Mouse (Mus musculus) cerebellum, adult 2 months (tissue): ENCODE results near the gene Hebp1. TPM values are rescaled to one million over a fixed set of nuclear protein-coding genes. Genes with fewer than 3 reads are reported as not detected.

Source experiments
- DNase-seq, 2 experiments: peaks; one replicate each; pipeline ENCODE4 v3.0.0; 2021
- H3K27ac ChIP-seq: fragments of 200-500 bp; 2 replicates; pipeline ENCODE4 v1.5.1; 2012; ENCODE audit warnings: low read length, control low read depth, inconsistent platforms; ENCODE audit not compliant: insufficient read depth
- H3K27me3 ChIP-seq: fragments of 200-500 bp; 2 replicates; pipeline ENCODE4 v1.6.1; 2012; ENCODE audit warnings: inconsistent platforms, mild to moderate bottlenecking, low read length, moderate library complexity; ENCODE audit not compliant: control insufficient read depth, insufficient read depth
- H3K4me1 ChIP-seq: fragments of 200-500 bp; 2 replicates; pipeline ENCODE4 v1.6.1; 2011; ENCODE audit warnings: low read length; ENCODE audit not compliant: control insufficient read depth, insufficient read depth
- H3K4me3 ChIP-seq: fragments of 200-500 bp; replicated peaks from 2 replicates; pipeline ENCODE3; 2011; ENCODE audit warnings: mild to moderate bottlenecking, low read depth, low read length, control low read depth; ENCODE audit not compliant: insufficient read depth
- CTCF ChIP-seq: fragments of 200-500 bp; IDR thresholded peaks from 2 replicates; pipeline ENCODE4 v1.5.1; 2011; ENCODE audit warnings: low read depth, mild to moderate bottlenecking, control low read depth, low read length, moderate library complexity, borderline replicate concordance; ENCODE audit not compliant: insufficient read depth
- POLR2A ChIP-seq: fragments of 200-500 bp; IDR thresholded peaks from 2 replicates; pipeline ENCODE4 v1.6.1; 2011; ENCODE audit warnings: low read length, control low read depth, borderline replicate concordance; ENCODE audit not compliant: insufficient read depth
- WGBS: fragments of 180-500 bp; shearing (Covaris S2); methylation state at CpG from one replicate; pipeline ENCODE4 v1.1.7; 2018; 5-methylcytosine and 5-hydroxymethylcytosine counted together
- polyA plus RNA-seq: library from polyadenylated mRNA; depleted of rRNA; stranded (reverse); fragments of >200 nt; gene quantifications from 2 replicates; pipeline ENCODE4 v1.2.3, GENCODE M21; 2012

The Hebp1 gene
- polyA plus RNA-seq, 1 experiment = 22.9 TPM

DNA sequence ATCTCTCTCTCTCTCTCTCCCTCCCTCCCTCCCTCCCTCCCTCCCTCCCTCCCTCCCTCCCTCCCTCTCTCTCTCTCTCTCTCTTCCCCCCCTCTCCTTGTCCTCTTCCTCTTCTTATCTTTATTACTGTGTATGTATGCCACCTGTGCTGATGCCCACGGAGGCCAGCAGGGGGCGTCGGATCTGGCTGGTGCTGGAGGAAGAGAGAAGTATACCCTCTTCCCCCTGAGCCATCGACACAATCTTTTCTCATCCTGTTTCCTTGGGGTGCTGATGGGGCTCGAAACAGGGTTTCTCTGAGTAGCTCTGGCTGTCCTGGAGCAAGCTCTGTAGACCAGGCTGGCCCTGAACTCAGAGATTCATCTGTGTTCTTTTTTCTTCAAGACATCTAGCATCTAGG is 14.9 kb downstream of the Hebp1 start:
- WGBS = 59% methylated on average over 5 of the region's 5 CpGs
- H3K27ac ChIP-seq = no peak overlapping the region

DNA sequence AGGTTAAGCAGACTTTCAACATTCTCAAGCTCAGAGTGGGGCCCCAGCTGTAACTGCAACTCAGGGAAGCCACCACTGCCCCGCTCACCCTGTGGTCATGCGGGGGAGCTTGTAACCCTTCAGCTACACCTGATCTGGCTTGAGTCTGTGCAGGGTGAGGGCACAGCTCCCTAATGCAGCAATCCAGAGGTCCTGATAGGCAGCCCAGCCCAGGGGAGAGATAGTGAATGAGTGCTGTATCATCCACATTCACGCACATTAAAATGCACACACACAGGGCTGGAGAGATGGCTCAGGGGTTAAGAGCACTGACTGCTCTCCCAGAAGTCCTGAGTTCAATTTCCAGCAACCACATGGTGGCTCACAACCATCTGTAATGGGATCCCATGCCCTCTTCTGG is 19.2 kb downstream of the Hebp1 start:
- Histone ChIP-seq H3K27me3 (no peaks in the 10 kb centered on the region), H3K4me1 (no peaks in the 10 kb centered on the region), H3K27ac (no peak overlapping the region), H3K4me3 (no peak overlapping the region)
- DNase-seq = no peak
- no peak for TF ChIP-seq POLR2A
- TF ChIP-seq CTCF = no peak
- 60% methylated on average over 3 of the region's 3 CpGs for WGBS

More for the DNA sequence above, 14.9 kb downstream of the Hebp1 start:
- no peak for TF ChIP-seq CTCF
- TF ChIP-seq POLR2A = no peak
- H3K4me1 ChIP-seq = no peaks in the 10 kb centered on the region
- H3K27me3 ChIP-seq = no peaks in the 10 kb centered on the region
- no peak for DNase-seq
- H3K4me3 ChIP-seq = no peak overlapping the region

DNA sequence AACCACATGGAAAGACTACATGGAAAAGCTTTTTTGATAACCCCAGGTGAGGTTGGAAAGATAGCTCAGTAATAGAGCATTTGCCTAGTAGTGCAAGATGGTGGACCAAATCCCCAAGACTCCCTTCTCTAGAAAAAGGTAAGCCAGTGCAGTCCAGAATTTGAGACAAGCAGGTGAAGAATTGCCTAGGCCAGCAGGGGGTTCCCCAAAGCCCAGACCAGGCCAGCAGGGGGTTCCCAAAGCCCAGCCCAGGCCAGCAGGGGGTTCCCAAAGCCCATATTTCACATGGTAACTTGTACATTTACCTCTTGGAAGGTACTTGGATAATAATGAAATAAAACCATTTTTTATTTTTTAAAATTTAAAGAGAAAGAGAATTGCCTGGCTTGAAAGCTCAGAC is 20.6 kb downstream of the Hebp1 start:
- Histone ChIP-seq H3K4me1 (no peaks in the 10 kb centered on the region), H3K4me3 (no peak overlapping the region), H3K27me3 (no peaks in the 10 kb centered on the region), H3K27ac (no peak overlapping the region)
- no peak for DNase-seq
- TF ChIP-seq CTCF = no peak
- TF ChIP-seq POLR2A = no peak

DNA sequence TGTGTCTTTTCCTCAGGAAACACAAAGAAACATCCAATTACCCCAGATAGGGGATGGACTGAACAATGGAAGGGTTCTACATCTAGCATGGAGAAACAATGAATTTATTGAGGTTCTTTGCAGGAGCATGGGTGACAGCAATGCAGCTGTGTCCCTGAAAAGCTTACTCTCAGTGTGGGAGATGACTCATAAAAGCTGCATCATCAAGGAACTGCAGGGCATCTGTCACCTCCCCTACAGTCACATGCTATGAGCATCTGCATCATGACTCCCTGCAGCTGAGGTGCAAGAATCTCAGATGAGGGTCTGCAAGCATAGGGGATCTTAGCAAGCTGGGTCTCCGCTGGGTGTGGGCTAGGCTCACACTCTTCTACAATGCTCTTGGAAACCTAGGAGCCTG is 22.8 kb downstream of the Hebp1 start:
- no peak for DNase-seq
- no peak overlapping the region for H3K4me3 ChIP-seq
- H3K27me3 ChIP-seq = no peaks in the 10 kb centered on the region
- H3K4me1 ChIP-seq = no peaks in the 10 kb centered on the region
- TF ChIP-seq CTCF (no peak), POLR2A (no peak)
- 100% methylated on average over 1 of the region's 1 CpGs for WGBS
- peak overlapping the region; percentile 30; the same call in 1 of the 2 replicates for H3K27ac ChIP-seq

DNA sequence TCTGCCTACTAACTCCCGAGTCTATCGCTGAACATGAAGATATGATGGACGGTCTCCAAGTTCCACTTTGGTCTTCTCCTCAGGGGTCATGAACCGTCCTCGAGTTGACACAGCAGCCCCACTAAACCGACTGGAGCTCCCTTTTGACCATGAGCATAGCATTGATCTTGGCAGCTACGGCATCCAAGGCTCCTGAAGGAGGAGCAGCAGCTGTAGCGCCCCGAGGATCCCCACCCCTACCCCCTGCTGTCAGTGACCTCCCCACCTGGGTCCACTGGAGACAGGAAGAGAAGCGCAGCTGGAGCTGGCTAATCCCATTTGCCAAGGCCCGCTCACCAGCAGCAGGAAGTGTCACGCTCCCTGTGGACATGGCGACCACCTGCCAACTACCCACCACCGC is 26.1 kb downstream of the Hebp1 start:
- TF ChIP-seq CTCF (no peak), POLR2A (no peak)
- Histone ChIP-seq H3K4me3 (no peak overlapping the region), H3K4me1 (peaks cover 3% of the 10 kb centered on the region; the same call in 1 of the 2 replicates), H3K27me3 (no peaks in the 10 kb centered on the region), H3K27ac (no peak overlapping the region)
- no peak for DNase-seq
- 60% methylated on average over 14 of the region's 14 CpGs for WGBS

DNA sequence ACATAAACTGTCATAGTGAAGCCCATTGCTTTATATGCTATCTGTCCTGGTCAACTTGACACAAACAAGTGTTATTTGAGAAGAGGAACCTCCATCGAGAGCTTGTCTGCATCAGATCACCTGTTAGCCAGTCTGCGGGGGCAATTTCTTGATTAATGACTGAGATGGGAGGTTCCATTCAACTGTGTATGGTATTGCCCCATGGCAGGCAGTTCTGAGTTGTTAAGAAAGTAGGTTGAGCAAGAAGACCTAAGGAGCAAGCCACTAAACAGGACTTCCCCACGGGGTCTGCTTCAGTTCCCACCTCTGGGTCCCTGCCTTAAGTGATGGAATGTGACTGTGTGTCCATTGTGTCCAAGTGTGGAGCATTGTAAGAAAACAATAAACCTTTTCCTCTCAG is 28.6 kb downstream of the Hebp1 start:
- Histone ChIP-seq H3K4me3 (no peak overlapping the region), H3K4me1 (peaks cover 3% of the 10 kb centered on the region; the same call in 1 of the 2 replicates), H3K27me3 (no peaks in the 10 kb centered on the region), H3K27ac (no peak overlapping the region)
- 87% methylated on average over 3 of the region's 3 CpGs for WGBS
- TF ChIP-seq CTCF (no peak), POLR2A (no peak)
- no peak for DNase-seq

DNA sequence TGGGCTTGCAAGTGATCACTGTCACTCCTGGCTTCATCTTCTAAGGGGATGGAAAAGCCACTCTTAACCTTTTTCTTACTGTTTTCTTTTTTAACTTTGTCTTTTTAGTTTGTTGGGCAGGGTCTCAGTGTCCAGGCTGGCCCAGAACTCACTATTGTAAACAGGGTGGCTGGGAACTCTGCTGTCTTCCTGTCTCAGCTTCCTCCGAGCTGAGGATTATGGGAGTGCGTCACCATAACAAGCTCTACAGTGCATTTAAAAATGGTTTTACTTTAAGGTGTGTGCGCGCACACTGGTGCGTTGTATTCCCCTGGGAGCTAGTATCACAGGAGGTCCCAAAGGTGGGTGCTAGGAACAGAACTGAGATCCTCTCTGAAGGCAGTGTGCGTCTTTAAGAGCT is 29.4 kb downstream of the Hebp1 start:
- Histone ChIP-seq H3K4me1 (peaks cover 3% of the 10 kb centered on the region; the same call in 1 of the 2 replicates), H3K27me3 (no peaks in the 10 kb centered on the region), H3K4me3 (peak overlapping the region; percentile 73), H3K27ac (no peak overlapping the region)
- DNase-seq = peak in 1 of 2 experiments; percentile 7
- TF ChIP-seq POLR2A (no peak), CTCF (no peak)
- WGBS = 83% methylated on average over 6 of the region's 6 CpGs

DNA sequence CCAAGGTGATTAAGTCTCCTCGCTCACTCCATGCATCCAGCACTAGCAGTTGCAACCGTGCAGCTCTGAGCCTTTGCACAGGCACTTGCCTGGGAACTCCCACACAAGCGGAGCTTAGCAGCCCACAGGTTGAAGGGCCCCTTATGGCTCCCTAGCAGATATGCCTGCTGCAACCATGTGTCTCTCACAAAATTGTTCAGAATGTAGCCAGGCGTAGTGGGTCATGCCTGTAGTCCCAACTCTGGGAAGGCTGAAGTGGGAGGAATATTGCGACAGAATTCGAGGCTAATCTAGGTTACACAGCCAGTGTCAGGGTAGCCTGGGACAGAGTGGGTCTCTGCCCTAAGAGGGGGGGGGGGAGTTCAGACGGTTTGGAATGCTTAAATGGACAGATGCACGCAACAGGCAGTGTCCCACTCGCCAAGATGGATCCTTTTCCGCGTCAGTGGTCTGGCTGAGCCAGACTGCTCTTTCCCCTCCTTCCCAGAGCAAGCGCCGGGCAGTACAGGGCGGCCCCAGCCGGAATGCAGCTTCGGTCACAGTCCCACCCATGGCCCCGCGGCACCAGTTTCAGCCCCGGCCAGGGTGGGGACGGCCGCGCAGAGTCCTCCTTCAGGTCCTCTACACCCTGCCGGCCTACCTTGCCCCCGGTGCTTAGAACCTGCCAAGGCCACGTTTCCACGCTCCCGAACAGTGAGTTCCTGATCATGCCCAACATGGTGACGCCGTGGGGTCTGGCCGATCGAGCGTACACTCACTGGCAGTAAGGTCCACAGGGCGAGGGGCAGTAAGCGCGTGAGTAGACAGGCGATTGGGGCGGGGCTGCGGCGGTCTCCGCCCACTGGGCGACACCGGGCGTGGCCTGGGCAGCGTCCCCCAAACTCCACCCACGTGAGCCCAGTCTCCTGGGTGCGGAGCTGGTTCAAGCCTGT is 30.2 kb downstream of the Hebp1 start:
- peak; percentile 23; the same call in 1 of the 2 replicates for TF ChIP-seq POLR2A
- TF ChIP-seq CTCF = no peak

More for the DNA sequence above, 30.2 kb downstream of the Hebp1 start:
- Histone ChIP-seq H3K4me1 (peaks cover 3% of the 10 kb centered on the region; the same call in 1 of the 2 replicates), H3K27me3 (no peaks in the 10 kb centered on the region), H3K4me3 (peak overlapping the region; percentile 73), H3K27ac (no peak overlapping the region)
- DNase-seq = peak; percentile 76 to 77
- WGBS = 3% methylated on average over 46 of the region's 46 CpGs
